Mouse (Mus musculus): Measurements from ENCODE around the gene Cnksr3. TPM values are rescaled to one million over a fixed set of nuclear protein-coding genes. Genes with fewer than 3 reads are reported as not detected.

Gene Cnksr3
- polyA plus RNA-seq, 1 experiment from 2014 or later, result 11.1 TPM

DNA sequence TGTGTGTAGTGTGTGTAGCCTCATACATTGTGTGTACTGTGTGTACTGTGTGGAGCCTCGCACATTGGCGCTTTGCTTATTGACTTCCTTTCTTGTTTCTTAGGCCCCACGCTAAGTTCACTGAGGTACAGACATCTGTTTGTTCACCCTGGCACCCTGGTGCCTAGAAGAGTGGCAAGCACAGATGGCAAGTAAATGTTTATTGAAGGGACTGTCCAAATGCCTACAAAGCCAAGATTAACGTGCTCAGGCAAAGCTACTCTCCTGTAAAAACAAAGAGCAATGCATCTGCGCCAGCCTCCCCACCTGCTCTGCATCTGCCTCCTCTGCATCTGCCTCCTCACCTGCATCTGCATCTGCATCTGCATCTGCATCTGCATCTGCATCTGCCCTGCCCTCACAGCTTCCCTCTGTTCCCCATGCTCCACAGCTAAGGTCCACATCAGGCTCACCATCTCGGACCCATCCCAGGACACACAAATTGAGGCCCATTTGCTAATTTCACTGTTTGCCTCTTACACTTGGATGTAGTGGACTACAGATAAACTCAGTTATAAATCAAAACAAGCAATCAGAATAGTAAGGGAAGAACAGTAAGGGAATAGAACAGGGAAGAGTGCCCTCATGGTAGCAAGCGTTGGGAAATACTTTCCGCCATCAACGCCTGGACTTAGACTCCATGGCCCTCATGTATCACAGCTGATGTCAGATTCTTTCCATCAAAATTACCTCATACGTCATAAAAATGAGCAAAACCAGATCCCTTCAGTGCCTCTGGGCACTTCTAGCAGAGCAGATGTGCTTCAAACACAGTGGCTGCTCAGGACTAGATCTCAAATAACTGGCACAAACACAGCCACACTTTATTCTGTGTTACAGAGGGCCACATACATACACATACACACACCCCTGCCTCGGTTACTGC, 62.1 kb downstream of the Cnksr3 start:
- Histone ChIP-seq H3K9me3 (ENCODE audit: control insufficient read depth, low read depth, low read length) (no peaks in the 10 kb centered on the region), H3K4me1 (ENCODE audit: control insufficient read depth, insufficient read depth, low read length) (no peaks in the 10 kb centered on the region), H3K4me3 (ENCODE audit: low read depth, low read length) (no peak overlapping the region), H3K36me3 (ENCODE audit: control insufficient read depth, insufficient read depth, low read length) (peaks cover 4% of the 10 kb centered on the region; the same call in 1 of the 2 replicates), H3K27me3 (ENCODE audit: control insufficient read depth, insufficient read depth, low read length) (no peaks in the 10 kb centered on the region), H3K27ac (ENCODE audit: low read length) (no peak overlapping the region), H3K4me2 (replicated peaks; ENCODE audit: low read depth, low read length) (no peak overlapping the region), H3K9ac (replicated peaks; ENCODE audit: low read depth, low read length) (no peak overlapping the region)
- ATAC-seq (ENCODE audit: insufficient number of reproducible peaks, insufficient read depth, low FRiP score, low read depth), result no peak
- WGBS, result 77% methylated on average over 11 of the region's 11 CpGs

DNA sequence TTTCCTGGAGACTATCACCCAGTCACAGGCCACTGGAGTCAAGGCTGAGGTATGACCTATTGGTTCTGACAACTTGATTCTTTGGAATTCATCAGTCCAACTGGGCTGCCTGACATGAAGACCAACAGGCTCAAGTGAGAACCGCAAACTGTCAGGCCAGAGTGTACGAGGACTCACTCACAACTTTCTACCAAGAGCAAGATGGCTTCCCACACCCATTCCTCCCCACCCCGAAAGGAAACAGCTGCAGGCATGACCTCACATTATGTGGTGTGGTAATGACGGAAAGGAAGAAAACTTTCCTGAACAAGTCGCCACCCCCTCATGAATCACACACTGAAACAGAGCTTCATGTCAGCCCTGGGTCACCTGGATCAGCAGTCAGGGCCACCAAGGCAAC, 66.4 kb downstream of the Cnksr3 start:
- WGBS, result 69% methylated on average over 5 of the region's 5 CpGs
- Histone ChIP-seq H3K4me3 (ENCODE audit: low read depth, low read length) (no peak overlapping the region), H3K27me3 (ENCODE audit: control insufficient read depth, insufficient read depth, low read length) (no peaks in the 10 kb centered on the region), H3K27ac (ENCODE audit: low read length) (no peak overlapping the region), H3K4me1 (ENCODE audit: control insufficient read depth, insufficient read depth, low read length) (peaks cover 15% of the 10 kb centered on the region; the same call in 1 of the 2 replicates), H3K9ac (replicated peaks; ENCODE audit: low read depth, low read length) (no peak overlapping the region), H3K36me3 (ENCODE audit: control insufficient read depth, insufficient read depth, low read length) (no peaks in the 10 kb centered on the region; the same call in 1 of the 2 replicates), H3K4me2 (replicated peaks; ENCODE audit: low read depth, low read length) (no peak overlapping the region), H3K9me3 (ENCODE audit: control insufficient read depth, low read depth, low read length) (no peaks in the 10 kb centered on the region)
- ATAC-seq (ENCODE audit: insufficient number of reproducible peaks, insufficient read depth, low FRiP score, low read depth), result no peak

DNA sequence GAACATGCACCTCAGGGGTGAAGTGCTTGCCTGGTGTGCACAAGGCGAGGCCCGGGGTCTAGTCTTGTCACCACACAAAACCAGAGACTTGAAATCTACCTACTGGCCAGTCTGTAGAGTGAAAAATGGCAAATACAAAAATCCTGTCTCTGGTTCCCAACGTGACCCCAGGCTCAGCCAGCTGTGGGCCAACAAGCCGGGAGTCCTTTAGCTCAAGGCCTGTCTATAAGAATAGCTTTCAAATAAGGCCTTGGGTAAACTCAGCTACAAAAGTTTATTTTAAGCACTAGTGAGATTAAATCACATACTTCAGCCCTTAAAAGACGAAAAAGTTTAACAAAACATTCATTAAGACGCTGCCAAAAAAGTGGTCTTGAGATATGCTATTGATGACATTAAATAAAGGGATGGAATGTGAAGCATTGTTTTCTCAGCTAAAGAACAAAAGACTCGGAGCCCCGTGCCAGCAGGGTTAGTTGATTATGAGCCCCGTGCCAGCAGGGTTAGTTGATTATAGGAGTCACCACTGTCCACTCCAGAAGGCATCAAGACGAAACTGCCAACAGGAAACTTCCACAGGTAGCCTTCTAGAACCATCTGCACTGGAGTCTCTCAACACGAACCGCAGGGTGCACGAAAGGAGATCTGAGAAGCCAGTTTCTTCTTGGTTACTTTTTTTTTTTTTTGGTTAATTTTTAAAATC, 67.8 kb downstream of the Cnksr3 start:
- Histone ChIP-seq H3K36me3 (ENCODE audit: control insufficient read depth, insufficient read depth, low read length) (no peaks in the 10 kb centered on the region; the same call in 1 of the 2 replicates), H3K4me1 (ENCODE audit: control insufficient read depth, insufficient read depth, low read length) (peaks cover 15% of the 10 kb centered on the region; the same call in 1 of the 2 replicates), H3K9me3 (ENCODE audit: control insufficient read depth, low read depth, low read length) (no peaks in the 10 kb centered on the region), H3K27me3 (ENCODE audit: control insufficient read depth, insufficient read depth, low read length) (no peaks in the 10 kb centered on the region), H3K27ac (ENCODE audit: low read length) (peak overlapping the region; percentile 72), H3K4me3 (ENCODE audit: low read depth, low read length) (no peak overlapping the region), H3K9ac (replicated peaks; ENCODE audit: low read depth, low read length) (no peak overlapping the region), H3K4me2 (replicated peaks; ENCODE audit: low read depth, low read length) (no peak overlapping the region)
- 35% methylated on average over 13 of the region's 13 CpGs for WGBS
- ATAC-seq (ENCODE audit: insufficient number of reproducible peaks, insufficient read depth, low FRiP score, low read depth), result no peak; the same call in 1 of the 2 replicates

DNA sequence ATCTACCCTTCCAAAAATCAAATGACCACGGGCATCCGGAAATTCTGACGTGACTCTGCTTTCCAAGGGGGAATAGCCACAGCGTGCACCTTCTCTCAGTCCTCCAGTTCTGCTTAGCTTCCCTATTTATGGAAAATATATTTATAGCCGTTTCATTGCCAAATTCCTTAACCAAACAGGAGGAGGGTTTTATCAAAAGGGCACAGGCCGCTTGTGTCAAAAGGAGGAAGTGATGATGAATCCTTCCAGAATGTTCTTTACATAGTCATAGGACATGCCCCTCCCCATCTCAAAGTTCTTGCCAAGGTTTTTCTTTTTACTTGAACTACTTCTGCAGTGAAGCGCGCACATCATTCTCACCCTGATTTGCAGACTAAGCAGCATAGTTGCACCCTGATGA, 69.8 kb downstream of the Cnksr3 start:
- no peak for ATAC-seq (ENCODE audit: insufficient number of reproducible peaks, insufficient read depth, low FRiP score, low read depth)
- Histone ChIP-seq H3K9ac (replicated peaks; ENCODE audit: low read depth, low read length) (no peak overlapping the region), H3K27me3 (ENCODE audit: control insufficient read depth, insufficient read depth, low read length) (no peaks in the 10 kb centered on the region), H3K4me1 (ENCODE audit: control insufficient read depth, insufficient read depth, low read length) (peaks cover 15% of the 10 kb centered on the region; the same call in 1 of the 2 replicates), H3K4me3 (ENCODE audit: low read depth, low read length) (no peak overlapping the region), H3K36me3 (ENCODE audit: control insufficient read depth, insufficient read depth, low read length) (peaks cover 4% of the 10 kb centered on the region; the same call in 1 of the 2 replicates), H3K4me2 (replicated peaks; ENCODE audit: low read depth, low read length) (no peak overlapping the region), H3K9me3 (ENCODE audit: control insufficient read depth, low read depth, low read length) (no peaks in the 10 kb centered on the region), H3K27ac (ENCODE audit: low read length) (no peak overlapping the region)
- whole genome bisulfite sequencing, result 76% methylated on average over 8 of the region's 8 CpGs

DNA sequence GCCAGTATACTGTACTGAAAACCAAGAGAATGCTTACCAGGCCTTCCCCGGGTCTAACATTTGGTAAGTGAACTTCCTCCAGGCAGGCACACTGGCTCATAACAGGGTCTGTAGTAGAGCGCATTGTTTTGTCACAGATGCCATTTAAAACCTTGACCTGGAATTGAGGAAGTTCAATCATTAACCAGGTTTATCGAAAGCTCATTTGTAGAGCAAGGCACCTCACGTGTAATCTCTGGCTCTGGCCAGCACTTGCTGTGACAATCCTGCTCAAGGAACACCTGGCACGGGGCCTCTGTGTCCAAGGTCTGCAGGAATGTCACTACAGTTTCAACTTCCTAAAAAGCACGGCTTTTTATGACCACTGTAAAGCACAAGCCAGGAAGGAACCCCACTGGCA, 71.8 kb downstream of the Cnksr3 start:
- Histone ChIP-seq H3K4me2 (replicated peaks; ENCODE audit: low read depth, low read length) (no peak overlapping the region), H3K4me3 (ENCODE audit: low read depth, low read length) (no peak overlapping the region), H3K27ac (ENCODE audit: low read length) (no peak overlapping the region; the same call in 1 of the 2 replicates), H3K27me3 (ENCODE audit: control insufficient read depth, insufficient read depth, low read length) (no peaks in the 10 kb centered on the region), H3K36me3 (ENCODE audit: control insufficient read depth, insufficient read depth, low read length) (peaks cover 4% of the 10 kb centered on the region; the same call in 1 of the 2 replicates), H3K9ac (replicated peaks; ENCODE audit: low read depth, low read length) (no peak overlapping the region), H3K4me1 (ENCODE audit: control insufficient read depth, insufficient read depth, low read length) (peaks cover 19% of the 10 kb centered on the region; the same call in 1 of the 2 replicates), H3K9me3 (ENCODE audit: control insufficient read depth, low read depth, low read length) (no peaks in the 10 kb centered on the region)
- ATAC-seq (ENCODE audit: insufficient number of reproducible peaks, insufficient read depth, low FRiP score, low read depth), result peak; percentile 82
- WGBS, result 67% methylated on average over 6 of the region's 6 CpGs

DNA sequence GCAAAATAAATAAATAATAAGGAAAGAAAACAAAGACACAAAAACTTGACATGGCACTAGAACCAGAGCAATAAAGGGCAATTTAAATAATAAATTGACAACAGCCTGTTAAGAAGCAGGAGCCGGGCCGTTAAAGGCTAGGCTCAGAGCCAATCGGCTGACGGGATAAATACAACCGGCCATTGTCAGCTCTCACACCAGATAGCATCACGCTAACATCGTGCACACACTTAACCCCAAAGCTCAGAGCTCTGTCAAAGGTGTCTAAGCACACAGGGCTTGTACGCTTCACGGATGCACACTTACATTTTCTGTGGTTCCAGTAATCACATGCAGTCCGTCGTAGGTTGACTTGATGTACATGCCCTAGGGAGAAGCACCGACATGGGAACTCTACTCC, 74.0 kb downstream of the Cnksr3 start:
- H3K4me1 ChIP-seq (ENCODE audit: control insufficient read depth, insufficient read depth, low read length), result 0 out of 2 replicates have a peak, but pooled peaks cover 5% of the 10 kb centered on the region
- no peak overlapping the region for H3K4me2 ChIP-seq (replicated peaks; ENCODE audit: low read depth, low read length)
- H3K4me3 ChIP-seq (ENCODE audit: low read depth, low read length), result no peak overlapping the region
- H3K36me3 ChIP-seq (ENCODE audit: control insufficient read depth, insufficient read depth, low read length), result peaks cover 24% of the 10 kb centered on the region
- no peaks in the 10 kb centered on the region for H3K9me3 ChIP-seq (ENCODE audit: control insufficient read depth, low read depth, low read length)
- H3K9ac ChIP-seq (replicated peaks; ENCODE audit: low read depth, low read length), result no peak overlapping the region
- 80% methylated on average over 12 of the region's 12 CpGs for WGBS
- no peaks in the 10 kb centered on the region for H3K27me3 ChIP-seq (ENCODE audit: control insufficient read depth, insufficient read depth, low read length)
- ATAC-seq (ENCODE audit: insufficient number of reproducible peaks, insufficient read depth, low FRiP score, low read depth), result no peak
- no peak overlapping the region for H3K27ac ChIP-seq (ENCODE audit: low read length)

DNA sequence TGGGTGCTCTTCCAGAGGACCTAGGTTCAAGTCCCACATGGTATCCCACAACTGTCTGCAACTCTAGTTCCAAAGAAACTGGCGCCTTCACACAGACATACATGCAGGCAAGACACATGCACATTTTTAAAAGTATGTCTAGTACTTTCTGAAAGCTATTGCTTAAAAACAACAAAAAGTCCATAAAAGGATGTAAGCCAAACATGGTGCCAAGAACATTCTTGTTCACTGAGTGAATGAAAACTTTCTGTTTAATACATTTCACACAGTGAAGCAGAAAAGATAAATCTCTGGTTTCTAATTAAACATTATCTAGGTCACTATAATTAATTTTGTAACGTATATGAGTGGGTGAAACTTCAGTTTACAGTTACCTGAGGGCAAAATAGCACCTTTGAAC, 76.3 kb downstream of the Cnksr3 start:
- peaks cover 37% of the 10 kb centered on the region for H3K36me3 ChIP-seq (ENCODE audit: control insufficient read depth, insufficient read depth, low read length)
- H3K4me1 ChIP-seq (ENCODE audit: control insufficient read depth, insufficient read depth, low read length), result 0 out of 2 replicates have a peak, but pooled peaks cover 4% of the 10 kb centered on the region
- H3K9ac ChIP-seq (replicated peaks; ENCODE audit: low read depth, low read length), result no peak overlapping the region
- no peak overlapping the region for H3K4me3 ChIP-seq (ENCODE audit: low read depth, low read length)
- no peak overlapping the region for H3K27ac ChIP-seq (ENCODE audit: low read length)
- H3K9me3 ChIP-seq (ENCODE audit: control insufficient read depth, low read depth, low read length), result no peaks in the 10 kb centered on the region
- ATAC-seq (ENCODE audit: insufficient number of reproducible peaks, insufficient read depth, low FRiP score, low read depth), result no peak
- H3K27me3 ChIP-seq (ENCODE audit: control insufficient read depth, insufficient read depth, low read length), result no peaks in the 10 kb centered on the region
- H3K4me2 ChIP-seq (replicated peaks; ENCODE audit: low read depth, low read length), result no peak overlapping the region
- WGBS, result 70% methylated on average over 2 of the region's 2 CpGs

DNA sequence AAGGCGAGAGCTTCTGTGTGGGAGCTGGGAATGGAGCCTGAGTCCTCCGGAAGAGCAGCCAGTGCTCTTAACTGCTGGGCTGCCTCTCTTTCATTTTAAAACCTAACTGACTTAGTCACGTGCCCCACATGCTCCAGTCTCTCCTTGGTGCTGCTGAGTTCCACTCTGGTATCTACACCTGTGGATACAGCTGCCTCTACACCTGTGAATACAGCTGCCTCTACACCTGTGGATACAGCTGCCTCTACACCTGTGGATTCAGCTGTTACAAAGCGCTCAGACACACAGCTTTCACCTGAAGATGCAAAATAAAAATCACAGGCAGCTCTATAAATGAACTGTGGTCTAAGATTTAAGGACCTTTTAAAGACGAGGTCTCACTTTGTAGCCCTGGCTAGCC, 79.0 kb downstream of the Cnksr3 start:
- Histone ChIP-seq H3K36me3 (ENCODE audit: control insufficient read depth, insufficient read depth, low read length) (peaks cover 58% of the 10 kb centered on the region), H3K4me1 (ENCODE audit: control insufficient read depth, insufficient read depth, low read length) (0 out of 2 replicates have a peak, but pooled peaks cover 4% of the 10 kb centered on the region), H3K9me3 (ENCODE audit: control insufficient read depth, low read depth, low read length) (no peaks in the 10 kb centered on the region), H3K4me3 (ENCODE audit: low read depth, low read length) (no peak overlapping the region), H3K27me3 (ENCODE audit: control insufficient read depth, insufficient read depth, low read length) (no peaks in the 10 kb centered on the region), H3K27ac (ENCODE audit: low read length) (no peak overlapping the region), H3K9ac (replicated peaks; ENCODE audit: low read depth, low read length) (no peak overlapping the region), H3K4me2 (replicated peaks; ENCODE audit: low read depth, low read length) (no peak overlapping the region)
- ATAC-seq (ENCODE audit: insufficient number of reproducible peaks, insufficient read depth, low FRiP score, low read depth), result no peak
- WGBS, result 91% methylated on average over 5 of the region's 5 CpGs
